Mouse (Mus musculus) embryonic facial prominence, embryonic 10.5 days (tissue): ENCODE measurements around the gene Slc16a11. TPM values are rescaled to one million over a fixed set of nuclear protein-coding genes. Genes with fewer than 3 reads are reported as not detected.

Experiments
- DNase-seq: peaks from one replicate; pipeline ENCODE4 v3.0.0-alpha.2; 2017; ENCODE audit warnings: low spot score
- H3K27ac ChIP-seq: fragments of 300-500 bp; sonication (generic); replicated peaks from 2 replicates; pipeline ENCODE4 v1.5.1; 2016; ENCODE audit warnings: mild to moderate bottlenecking
- H3K27me3 ChIP-seq: fragments of 300-500 bp; sonication (generic); replicated peaks from 2 replicates; pipeline ENCODE4 v1.6.1; 2016; ENCODE audit warnings: low read depth, mild to moderate bottlenecking; ENCODE audit not compliant: poor library complexity, severe bottlenecking
- H3K36me3 ChIP-seq: fragments of 300-500 bp; sonication (generic); replicated peaks from 2 replicates; pipeline ENCODE4 v1.6.1; 2016; ENCODE audit warnings: mild to moderate bottlenecking, moderate library complexity
- H3K4me1 ChIP-seq: fragments of 300-500 bp; sonication (generic); 2 replicates; pipeline ENCODE4 v1.6.1; 2016
- H3K4me3 ChIP-seq: fragments of 300-500 bp; sonication (generic); 2 replicates; pipeline ENCODE4 v1.5.1; 2016; ENCODE audit warnings: mild to moderate bottlenecking, moderate library complexity
- H3K9me3 ChIP-seq: fragments of 300-500 bp; sonication (generic); 2 replicates; pipeline ENCODE4 v1.6.1; 2016; ENCODE audit warnings: mild to moderate bottlenecking
- WGBS: fragments of 180-500 bp; shearing (Covaris S2); methylation state at CpG from one replicate; pipeline ENCODE4 v1.1.7; 2016; 5-methylcytosine and 5-hydroxymethylcytosine counted together
- polyA plus RNA-seq: library from polyadenylated mRNA; unstranded; fragments of >200 nt; fragmentation: Nextera tagmentation; extraction: Ambion mirVana; gene quantifications from 2 replicates; pipeline ENCODE4 v1.2.1, GENCODE M21; 2016

Slc16a11 gene
- polyA plus RNA-seq, 1 experiment from 2014 or later, result 0.72 TPM

- Histone ChIP-seq H3K4me3 (peak overlapping the region; percentile 57), H3K4me1 (peaks cover 76% of the 10 kb centered on the region), H3K36me3 (peaks cover 22% of the 10 kb centered on the region), H3K27ac (peak overlapping the region; percentile 87), H3K27me3 (peaks cover 47% of the 10 kb centered on the region), H3K9me3 (no peaks in the 10 kb centered on the region)
- 6% methylated on average over 10 of the region's 10 CpGs for WGBS
- DNase-seq, result peak; percentile 87
Measured at GRCm38 (mm10) chr11:70232546-70232945, 20.0 kb downstream of the Slc16a11 start.

- H3K27ac ChIP-seq, result peak overlapping the region; percentile 87
- H3K4me3 ChIP-seq, result peak overlapping the region; percentile 57
- H3K4me1 ChIP-seq, result peaks cover 76% of the 10 kb centered on the region
- WGBS, result 34% methylated on average over 8 of the region's 8 CpGs
- peaks cover 42% of the 10 kb centered on the region for H3K27me3 ChIP-seq
- no peak for DNase-seq
- H3K9me3 ChIP-seq, result no peaks in the 10 kb centered on the region
- peaks cover 22% of the 10 kb centered on the region for H3K36me3 ChIP-seq
Measured at GRCm38 (mm10) chr11:70233016-70233415, 20.5 kb downstream of the Slc16a11 start.

GRCm38 (mm10) chr11:70234037-70234436 lies 21.5 kb downstream of the Slc16a11 start:
- 52% methylated on average over 5 of the region's 5 CpGs for WGBS
- Histone ChIP-seq H3K36me3 (peaks cover 22% of the 10 kb centered on the region), H3K4me3 (0 out of 2 replicates have a peak overlapping the region, but pooled peaks have one; percentile 21), H3K27ac (peak overlapping the region; percentile 87), H3K27me3 (peaks cover 32% of the 10 kb centered on the region), H3K4me1 (peaks cover 79% of the 10 kb centered on the region), H3K9me3 (no peaks in the 10 kb centered on the region)
- DNase-seq, result no peak

GRCm38 (mm10) chr11:70234497-70234896 lies 21.9 kb downstream of the Slc16a11 start:
- peaks cover 27% of the 10 kb centered on the region for H3K27me3 ChIP-seq
- H3K4me3 ChIP-seq, result 0 out of 2 replicates have a peak overlapping the region, but pooled peaks have one; percentile 21
- DNase-seq, result no peak
- H3K4me1 ChIP-seq, result peaks cover 78% of the 10 kb centered on the region
- no peaks in the 10 kb centered on the region for H3K9me3 ChIP-seq
- WGBS, result 86% methylated on average over 8 of the region's 8 CpGs
- H3K27ac ChIP-seq, result peak overlapping the region; percentile 87; the same call in 1 of the 2 replicates
- H3K36me3 ChIP-seq, result peaks cover 22% of the 10 kb centered on the region

GRCm38 (mm10) chr11:70235254-70235900 lies 22.8 kb downstream of the Slc16a11 start:
- peaks cover 71% of the 10 kb centered on the region for H3K4me1 ChIP-seq
- no peak for DNase-seq
- no peak overlapping the region for H3K27ac ChIP-seq
- H3K36me3 ChIP-seq, result peaks cover 22% of the 10 kb centered on the region
- no peaks in the 10 kb centered on the region for H3K9me3 ChIP-seq
- WGBS, result 91% methylated on average over 12 of the region's 12 CpGs
- H3K27me3 ChIP-seq, result peaks cover 19% of the 10 kb centered on the region
- H3K4me3 ChIP-seq, result peak overlapping the region; percentile 5; the same call in 1 of the 2 replicates

GRCm38 (mm10) chr11:70236717-70237116 lies 24.2 kb downstream of the Slc16a11 start:
- no peak for DNase-seq
- peaks cover 75% of the 10 kb centered on the region for H3K4me1 ChIP-seq
- WGBS, result 55% methylated on average over 7 of the region's 7 CpGs

GRCm38 (mm10) chr11:70237457-70238167 lies 25.1 kb downstream of the Slc16a11 start, which contains the start of gene 0610010K14Rik:
TSS of gene 0610010K14Rik (minus strand) at chr11:70237914.
- under 1% methylated on average over 70 of the region's 70 CpGs for WGBS
- Histone ChIP-seq H3K4me1 (peaks cover 68% of the 10 kb centered on the region), H3K36me3 (peaks cover 22% of the 10 kb centered on the region), H3K9me3 (no peaks in the 10 kb centered on the region), H3K27me3 (no peaks in the 10 kb centered on the region), H3K4me3 (peak within 1 kb of the TSS; percentile 96), H3K27ac (peak within 1 kb of the TSS; percentile 93)
- peak; percentile 99 for DNase-seq

More at GRCm38 (mm10) chr11:70236717-70237116, 24.2 kb downstream of the Slc16a11 start:
- H3K9me3 ChIP-seq, result no peaks in the 10 kb centered on the region
- H3K36me3 ChIP-seq, result peaks cover 22% of the 10 kb centered on the region
- H3K27ac ChIP-seq, result peak overlapping the region; percentile 93
- peaks cover 6% of the 10 kb centered on the region; the same call in 1 of the 2 replicates for H3K27me3 ChIP-seq
- peak overlapping the region; percentile 96 for H3K4me3 ChIP-seq

GRCm38 (mm10) chr11:70238591-70239440 lies 26.3 kb downstream of the Slc16a11 start:
- WGBS, result 15% methylated on average over 23 of the region's 23 CpGs
- H3K4me1 ChIP-seq, result peaks cover 56% of the 10 kb centered on the region
- peak overlapping the region; percentile 96 for H3K4me3 ChIP-seq
- peaks cover 22% of the 10 kb centered on the region for H3K36me3 ChIP-seq
- H3K27me3 ChIP-seq, result no peaks in the 10 kb centered on the region
- peak overlapping the region; percentile 96 for H3K27ac ChIP-seq
- H3K9me3 ChIP-seq, result no peaks in the 10 kb centered on the region
- DNase-seq, result no peak

- DNase-seq, result peak; percentile 86
- Histone ChIP-seq H3K27me3 (no peaks in the 10 kb centered on the region), H3K9me3 (no peaks in the 10 kb centered on the region), H3K4me3 (peak within 1 kb of the TSS; percentile 96), H3K4me1 (peaks cover 47% of the 10 kb centered on the region), H3K27ac (peak within 1 kb of the TSS; percentile 96), H3K36me3 (peaks cover 15% of the 10 kb centered on the region)
- under 1% methylated on average over 34 of the region's 35 CpGs for WGBS
Measured at GRCm38 (mm10) chr11:70239541-70240279, 27.2 kb downstream of the Slc16a11 start, which contains the start of the genes Gm21988 and Rnasek. TSS of gene Gm21988 (minus strand) at chr11:70239830. TSS of gene Rnasek (minus strand) at chr11:70239842.

GRCm38 (mm10) chr11:70242591-70242990 lies 30.0 kb downstream of the Slc16a11 start:
- H3K4me3 ChIP-seq, result peak overlapping the region; percentile 11; the same call in 1 of the 2 replicates
- no peaks in the 10 kb centered on the region for H3K9me3 ChIP-seq
- peaks cover 20% of the 10 kb centered on the region for H3K4me1 ChIP-seq
- H3K27me3 ChIP-seq, result peaks cover 7% of the 10 kb centered on the region
- peak; percentile 6 for DNase-seq
- WGBS, result 70% methylated on average over 11 of the region's 11 CpGs
- H3K36me3 ChIP-seq, result no peaks in the 10 kb centered on the region
- H3K27ac ChIP-seq, result no peak overlapping the region

GRCm38 (mm10) chr11:70247136-70247845 lies 34.7 kb downstream of the Slc16a11 start:
- 50% methylated on average over 9 of the region's 9 CpGs for WGBS
- no peaks in the 10 kb centered on the region for H3K4me1 ChIP-seq
- H3K36me3 ChIP-seq, result no peaks in the 10 kb centered on the region
- H3K27ac ChIP-seq, result no peak overlapping the region
- H3K4me3 ChIP-seq, result no peak overlapping the region
- DNase-seq, result peak; percentile 66
- H3K27me3 ChIP-seq, result peaks cover 24% of the 10 kb centered on the region
- no peaks in the 10 kb centered on the region for H3K9me3 ChIP-seq
